Mouse (Mus musculus) layer of hippocampus, adult 9-11 months (tissue): ENCODE measurements around the gene Pcsk2.
A peak's percentile ranks its signal among the peaks of the same experiment; 100 is the strongest.

Experiments used
- DNase-seq: peaks from one replicate; pipeline ENCODE4 v3.0.0; 2022

The Pcsk2 gene

DNA sequence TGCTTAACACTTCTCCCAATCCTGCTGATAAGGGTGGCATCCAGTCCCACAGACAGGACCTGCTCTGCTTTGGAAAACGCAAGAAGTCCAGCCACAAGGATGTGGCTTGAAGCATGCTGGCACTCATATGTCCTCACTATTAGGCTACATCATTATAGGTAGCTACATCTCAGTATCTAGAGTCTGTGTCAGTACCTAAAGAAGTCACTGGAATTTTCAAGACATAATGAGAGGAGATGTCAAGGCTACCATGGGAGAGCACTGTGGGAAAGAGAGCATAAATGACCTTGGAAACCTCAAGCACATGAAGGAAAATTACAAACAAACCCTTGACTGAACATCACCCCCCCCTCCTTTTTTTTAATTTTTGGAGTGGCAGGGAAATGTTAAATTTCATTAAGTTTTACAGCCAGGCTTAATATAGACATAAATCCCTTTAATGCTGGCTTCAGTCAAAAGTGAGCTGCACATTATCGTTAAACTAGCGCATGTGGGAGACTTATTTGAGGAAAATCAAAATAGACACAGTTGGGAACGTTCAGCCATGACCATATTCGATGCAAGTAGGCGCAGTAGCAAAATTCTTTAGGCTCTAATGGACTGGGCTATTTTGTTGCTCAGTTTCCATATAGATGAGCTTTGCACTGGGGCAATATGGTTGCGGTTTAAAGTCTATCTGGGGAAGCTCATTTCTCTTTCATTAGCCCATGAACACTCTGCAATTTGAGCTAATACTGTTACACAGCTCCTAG is 193.7 kb downstream of the Pcsk2 start:
- no peak for DNase-seq

DNA sequence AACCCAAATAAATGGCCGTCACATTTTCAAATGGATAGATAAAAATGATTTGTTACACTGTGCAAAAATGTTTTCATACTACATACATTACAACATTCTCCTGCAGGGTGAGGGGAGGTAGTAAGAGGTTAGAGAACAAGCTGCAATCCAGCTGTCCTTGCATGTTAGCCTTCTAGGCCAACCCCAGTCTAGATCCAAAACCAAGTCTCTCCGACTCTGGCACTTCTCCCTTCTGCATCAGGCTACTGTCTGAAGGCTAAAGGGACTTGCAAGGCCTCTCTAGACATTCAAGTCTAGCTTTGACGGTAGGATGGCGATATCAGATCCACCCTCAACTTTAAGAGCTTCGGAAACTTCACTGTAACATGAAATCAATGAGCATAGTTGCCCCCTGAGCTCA is 196.5 kb downstream of the Pcsk2 start:
- DNase-seq = no peak

DNA sequence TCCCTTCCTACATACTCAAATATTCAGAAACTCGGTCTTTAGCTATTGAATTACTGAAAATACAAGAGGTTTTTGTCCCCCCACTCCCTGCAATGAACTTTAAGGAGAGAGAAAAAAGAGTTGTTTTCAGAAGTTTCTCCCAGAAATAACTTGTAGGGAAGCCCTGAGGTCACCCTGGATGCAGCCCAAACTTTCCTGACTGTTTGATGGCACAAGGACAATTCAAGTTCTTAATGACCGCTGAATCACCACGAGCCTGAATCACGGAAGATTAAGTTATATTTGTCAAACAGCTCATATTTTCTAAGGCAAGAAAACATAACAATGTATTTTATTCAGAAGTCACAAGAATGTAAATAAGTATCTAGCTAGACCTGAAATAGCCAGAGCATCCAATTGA is 197.1 kb downstream of the Pcsk2 start:
- no peak for DNase-seq

DNA sequence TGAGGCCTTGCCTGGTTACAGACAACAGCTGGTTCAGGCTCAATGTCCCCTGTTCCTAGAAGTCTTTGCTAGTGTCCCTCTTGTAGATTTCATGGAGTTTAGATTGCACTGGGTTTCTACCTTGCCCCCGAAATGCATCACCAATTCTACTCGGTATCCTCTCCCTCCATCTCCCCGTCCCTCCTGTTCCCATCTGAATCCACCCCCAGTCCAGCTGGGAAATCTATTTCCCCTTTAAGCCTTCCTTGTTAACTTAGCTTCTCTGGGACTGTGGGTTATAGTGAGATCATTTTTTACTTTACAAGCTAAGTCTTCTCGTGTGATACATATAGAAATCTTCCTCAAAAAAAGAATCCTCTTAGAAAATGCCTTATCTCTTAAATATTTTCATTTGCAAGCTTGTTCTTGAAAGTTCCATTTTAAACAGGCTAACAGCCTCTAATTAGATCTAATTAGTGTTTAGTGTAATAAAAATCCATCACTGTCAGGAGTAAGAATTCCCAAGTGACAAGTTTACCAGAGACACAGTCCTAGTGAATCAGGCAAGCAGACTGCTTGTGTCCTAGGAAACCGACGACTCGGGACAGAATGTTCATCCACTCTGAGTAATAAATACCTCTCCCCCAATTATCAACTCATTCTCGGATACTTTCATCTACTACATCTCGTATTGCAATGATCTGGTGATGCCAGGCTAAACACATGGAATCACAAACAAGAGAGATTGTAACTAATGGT is 206.3 kb downstream of the Pcsk2 start:
- DNase-seq = peak; percentile 43

DNA sequence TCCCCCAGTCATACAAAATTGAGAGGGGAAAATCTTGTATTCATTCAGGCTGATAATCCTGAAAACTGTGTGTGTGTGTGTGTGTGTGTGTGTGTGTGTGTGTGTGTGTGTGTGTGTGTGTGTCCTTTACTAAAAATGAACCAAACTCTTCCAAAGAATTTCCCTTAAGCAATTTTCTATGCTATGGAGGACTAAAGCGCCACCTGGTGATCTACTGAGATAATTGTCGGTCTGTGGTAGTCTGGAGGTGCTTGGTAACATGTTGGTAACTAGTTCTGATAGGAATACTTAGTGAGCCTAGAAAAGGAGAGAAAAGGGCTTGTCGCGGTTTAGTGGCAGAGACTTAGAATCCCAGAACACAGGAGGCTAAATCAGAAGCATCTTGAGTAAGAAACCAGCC is 230.5 kb downstream of the Pcsk2 start:
- DNase-seq = peak; percentile 23

GRCm38 (mm10) chr2:143780310-143780709 is 234.4 kb downstream of the Pcsk2 start:
- no peak for DNase-seq

DNA sequence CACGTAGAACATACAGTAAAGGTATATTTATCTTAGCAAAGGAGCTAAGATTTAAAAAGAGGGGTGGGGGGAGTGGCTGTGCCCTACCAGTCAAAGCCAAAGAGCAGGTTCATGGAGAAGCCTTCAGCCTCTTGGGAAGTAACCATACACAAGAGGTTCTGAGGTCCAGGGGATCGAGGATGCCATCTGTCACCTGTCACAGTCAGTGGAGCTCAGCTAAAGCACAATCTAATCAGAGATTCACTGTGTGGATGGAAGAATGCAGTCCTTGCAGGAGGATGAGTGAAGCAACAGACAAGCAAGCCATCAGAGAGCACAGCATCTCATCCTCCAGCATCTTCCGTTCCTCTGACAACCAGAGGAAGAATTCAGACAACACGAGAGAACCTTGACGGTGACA is 244.0 kb downstream of the Pcsk2 start:
- DNase-seq = no peak

DNA sequence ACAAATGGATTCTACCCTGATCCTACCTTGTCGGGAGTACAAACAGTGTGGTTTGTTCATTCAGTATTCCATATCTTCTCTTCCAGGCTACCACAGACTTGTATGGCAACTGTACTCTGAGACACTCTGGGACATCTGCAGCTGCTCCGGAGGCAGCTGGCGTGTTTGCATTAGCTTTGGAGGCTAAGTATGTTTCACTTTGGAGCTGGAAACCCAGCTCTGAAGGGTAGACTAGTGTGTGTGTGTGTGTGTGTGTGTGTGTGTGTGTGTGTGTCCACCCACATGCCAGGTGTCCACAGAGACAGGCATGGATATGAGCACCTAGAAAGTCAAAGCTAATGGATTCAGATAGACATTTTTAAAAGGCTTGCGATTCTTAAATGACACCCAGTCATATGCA is 249.9 kb downstream of the Pcsk2 start:
- peak; percentile 53 for DNase-seq

DNA sequence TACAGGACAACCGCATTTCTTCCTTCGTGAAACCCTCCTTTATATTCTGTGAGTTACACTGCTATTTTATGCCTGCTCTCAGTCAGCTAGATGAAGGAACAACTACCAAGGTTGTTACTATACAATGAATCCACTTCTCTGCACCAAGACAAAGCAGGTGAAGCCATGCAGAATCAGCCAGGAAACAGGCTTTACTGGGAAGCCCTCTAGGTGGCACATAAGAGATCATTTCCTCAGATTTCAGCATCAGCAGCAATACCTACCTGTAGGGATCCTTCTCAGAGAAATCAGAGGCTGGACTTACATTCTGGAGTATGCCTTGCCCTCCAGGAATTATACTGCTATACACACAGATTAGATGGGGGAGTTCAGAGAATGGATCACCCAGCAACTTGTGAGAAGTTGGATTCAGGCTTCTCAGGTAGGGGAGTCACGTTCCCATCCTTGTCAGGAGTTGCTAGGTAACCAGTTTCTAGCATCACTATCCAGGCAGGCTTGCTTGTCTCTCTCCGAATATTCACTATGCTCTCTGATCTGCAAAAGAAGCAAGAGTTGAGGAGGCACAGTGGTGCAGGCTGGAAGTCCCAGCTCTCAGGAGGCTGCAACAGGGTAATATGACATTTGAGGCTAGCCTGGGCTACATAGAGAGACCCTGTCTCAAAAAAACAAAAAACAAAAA is 250.5 kb downstream of the Pcsk2 start:
- no peak for DNase-seq

GRCm38 (mm10) chr2:143801097-143801496 is 255.1 kb downstream of the Pcsk2 start:
- DNase-seq = no peak

DNA sequence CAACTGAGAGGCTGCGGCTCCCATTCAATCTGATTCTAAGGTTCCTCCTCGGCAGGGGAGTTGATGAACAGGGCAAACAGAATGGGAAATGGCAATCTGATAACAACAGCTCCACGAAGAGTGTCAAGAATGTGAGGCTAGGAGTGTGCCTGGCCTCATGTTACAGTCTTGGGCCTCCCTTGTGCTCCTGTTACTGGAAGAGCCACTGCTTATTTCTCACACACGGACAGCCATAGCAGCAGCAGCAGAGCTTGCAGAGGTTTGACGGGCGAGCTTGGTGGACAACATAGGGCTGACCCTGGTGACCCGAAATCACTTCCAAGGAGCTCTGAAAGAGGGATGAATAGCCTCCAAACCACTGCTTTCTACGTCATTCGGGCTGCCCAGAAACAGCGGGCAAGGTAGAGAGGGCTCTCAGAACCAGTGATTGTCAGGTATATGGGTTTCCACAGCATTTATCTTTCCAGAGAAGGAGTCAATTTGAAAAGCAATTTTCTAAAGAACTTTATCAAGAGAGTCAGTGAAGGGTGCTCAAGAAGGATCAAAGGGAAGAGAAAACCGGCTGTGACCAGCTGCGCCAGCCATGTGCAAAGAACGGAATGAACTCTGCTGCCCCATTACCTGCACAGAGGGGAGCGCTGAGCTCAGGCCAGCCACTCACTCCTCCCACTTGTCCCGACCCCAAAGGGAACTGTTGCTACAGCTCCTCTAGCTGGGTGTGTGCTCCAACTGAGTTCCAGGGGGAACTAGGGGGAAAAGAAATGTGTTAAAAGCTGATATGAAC is 260.4 kb downstream of the Pcsk2 start:
- no peak for DNase-seq

GRCm38 (mm10) chr2:143806924-143807664 is 261.1 kb downstream of the Pcsk2 start:
- DNase-seq = no peak

DNA sequence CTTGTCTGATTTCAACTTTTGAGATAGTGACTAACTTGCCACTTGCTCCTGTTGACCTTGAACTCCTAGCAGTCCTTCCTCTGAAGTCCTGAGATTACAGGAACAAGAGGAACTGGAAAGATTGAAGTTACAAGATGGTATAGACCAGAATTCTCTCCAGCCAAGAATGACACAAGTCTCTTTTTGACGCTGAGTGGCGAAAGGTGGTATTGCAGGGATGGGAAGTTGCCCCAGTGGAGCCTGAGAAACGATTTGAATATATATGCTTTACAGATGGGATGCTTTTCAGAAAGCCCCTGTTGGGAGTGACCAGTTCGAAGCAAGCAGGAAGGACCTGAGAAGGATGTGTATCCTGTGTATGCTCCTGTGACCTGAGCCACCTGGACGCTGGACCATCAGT is 262.8 kb downstream of the Pcsk2 start:
- no peak for DNase-seq

DNA sequence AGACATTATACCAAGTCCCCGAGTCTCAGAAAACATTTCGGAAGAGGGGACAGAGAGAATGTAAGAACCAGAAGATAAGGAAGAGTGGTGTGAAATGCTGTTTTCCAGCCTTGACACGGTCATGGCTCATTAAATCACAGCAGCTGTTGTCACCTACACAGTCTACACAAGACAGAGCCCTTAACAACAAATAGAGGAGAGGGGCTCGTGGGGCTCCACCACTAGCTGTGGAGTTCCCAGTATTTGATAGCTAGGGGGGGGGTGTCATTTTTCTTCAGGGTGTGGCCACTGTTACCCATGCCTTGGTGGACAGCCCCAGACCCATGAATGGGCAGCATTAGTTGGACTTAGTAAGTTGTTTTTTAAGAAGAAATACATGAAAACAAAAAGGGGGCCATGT is 266.3 kb downstream of the Pcsk2 start:
- DNase-seq = no peak

- no peak for DNase-seq
Measured at GRCm38 (mm10) chr2:143813461-143813860, 267.5 kb downstream of the Pcsk2 start.

- DNase-seq = no peak
Measured at GRCm38 (mm10) chr2:143831645-143832044, 285.7 kb downstream of the Pcsk2 start.

DNA sequence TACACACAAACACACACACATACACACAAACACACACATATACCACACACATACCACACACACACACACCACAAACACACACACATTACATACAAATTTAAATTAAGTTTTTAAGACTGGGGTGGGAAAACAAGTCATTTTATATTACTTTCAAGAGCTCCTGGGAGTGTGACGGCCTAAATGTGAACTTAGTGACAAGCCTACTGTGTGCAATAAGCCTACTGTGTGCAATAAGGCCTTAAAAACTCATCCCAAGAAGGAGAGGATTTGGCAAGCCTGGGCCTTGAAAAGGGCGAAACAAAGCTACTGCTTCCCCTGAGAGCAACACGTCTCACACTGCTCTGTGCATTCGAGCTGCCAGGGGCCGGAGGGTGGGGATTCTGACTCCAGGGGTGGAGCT is 286.8 kb downstream of the Pcsk2 start:
- DNase-seq = no peak

DNA sequence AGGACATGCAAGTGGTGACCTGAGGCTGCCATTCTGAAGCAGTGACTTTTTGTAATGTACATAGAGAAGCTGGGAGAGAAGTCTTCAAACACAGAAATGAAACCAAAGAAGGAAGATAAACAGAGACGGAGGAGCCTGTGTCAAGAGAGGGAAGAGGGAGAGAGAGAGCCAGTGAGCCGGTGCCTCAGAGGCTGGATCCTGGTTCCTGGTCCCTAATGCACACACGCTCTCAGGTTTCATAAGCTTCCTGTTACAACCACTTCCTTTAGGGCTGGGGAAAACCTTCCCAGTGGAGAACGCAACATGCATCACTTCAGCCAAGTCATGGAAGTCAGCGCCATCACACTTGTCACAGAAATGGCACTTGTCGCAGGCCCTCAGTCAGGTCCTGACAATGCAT is 288.1 kb downstream of the Pcsk2 start:
- DNase-seq = no peak

- no peak for DNase-seq
Measured at GRCm38 (mm10) chr2:143835820-143836219, 289.9 kb downstream of the Pcsk2 start.

- DNase-seq = peak; percentile 75
Measured at GRCm38 (mm10) chr2:143837291-143837701, 291.3 kb downstream of the Pcsk2 start.

DNA sequence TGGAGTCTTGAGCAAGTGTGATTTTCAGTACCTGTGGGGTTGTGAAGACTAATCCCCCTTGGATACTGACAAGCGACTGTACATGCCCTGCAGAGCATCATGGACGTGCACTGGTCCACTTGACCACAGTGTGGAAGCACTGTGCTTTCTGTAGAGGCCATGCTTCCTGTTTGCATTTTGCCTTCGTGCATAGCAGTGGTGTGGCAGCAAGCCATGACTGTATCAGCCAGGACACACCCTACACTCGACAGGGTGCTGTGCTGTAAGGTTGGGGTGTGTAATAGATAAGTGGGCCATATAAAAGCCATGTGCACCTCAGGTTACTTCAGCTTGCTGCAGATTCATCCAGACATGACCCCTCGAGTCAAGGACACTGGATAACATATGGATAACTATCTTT is 292.7 kb downstream of the Pcsk2 start:
- no peak for DNase-seq

DNA sequence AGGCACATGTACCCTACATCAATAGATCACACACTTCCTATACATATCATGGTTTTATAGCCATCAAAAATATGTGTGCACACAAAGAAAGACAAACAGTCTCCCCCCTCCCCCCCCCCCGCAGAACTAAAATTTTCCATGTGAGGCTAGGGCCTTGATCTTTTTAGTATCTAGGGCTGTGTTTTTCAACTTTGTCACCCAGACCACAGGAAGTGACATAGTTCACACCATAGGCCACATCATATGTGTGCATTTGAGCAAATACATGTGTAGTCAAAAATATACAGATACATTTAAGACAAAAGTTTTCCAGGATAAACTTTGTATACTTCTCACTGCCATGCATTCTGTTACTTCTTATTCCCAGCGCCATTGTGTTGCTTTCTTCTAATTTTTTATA is 293.5 kb downstream of the Pcsk2 start:
- no peak for DNase-seq
